11 mouse cellular contexts compared by ENCODE assay signal in the genomic region with DNA sequence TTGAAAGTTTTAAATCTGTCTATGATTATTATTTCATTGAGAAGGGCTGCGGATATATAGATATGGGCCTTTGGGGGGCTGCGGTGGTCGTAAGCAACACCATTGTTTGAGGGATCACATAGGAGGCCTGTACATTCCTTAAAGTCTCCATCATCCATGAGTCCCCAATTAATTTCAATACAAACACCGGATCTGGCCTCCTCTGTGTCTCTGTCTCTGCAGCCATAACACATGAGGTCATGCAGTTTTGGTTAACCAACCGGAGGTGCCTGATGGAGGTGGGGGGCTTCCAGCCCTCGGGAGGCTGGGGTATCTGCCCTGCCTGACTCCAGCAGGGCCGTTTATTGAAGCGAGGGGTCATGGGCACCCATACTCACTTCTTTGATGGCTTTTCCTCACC. TPM values are rescaled to one million over a fixed set of nuclear protein-coding genes. Genes with fewer than 3 reads are reported as not detected.
DNase-seq lines count a peak whose midpoint lies in the region; ATAC-seq lines count a peak whose summit lies in the region.
"Had no signal": no experiment of that assay in that cellular context is flagged by ENCODE, and none has a peak within 500 bp of the region (broad histone marks: within the 10 kb centered on the region; RNA-seq: fewer than 3 reads in every experiment).

No protein-coding gene starts in this region.

- ATAC-seq in heart, embryonic 15.5 days (replicated peaks; ENCODE audit: insufficient number of reproducible peaks, insufficient read depth, low FRiP score, low read depth): no peak; the same call in 1 of the 2 replicates
- no peak for ATAC-seq in neural tube, embryonic 15.5 days (ENCODE audit: low FRiP score)
- ATAC-seq in limb, embryonic 13.5 days (ENCODE audit: low FRiP score, low read depth): peak; percentile 24; the same call in 1 of the 2 replicates
- no peak for ATAC-seq in cerebellum, adult (ENCODE audit: insufficient number of reproducible peaks, low FRiP score, low TSS enrichment)
- ATAC-seq: hindbrain, postnatal 0 days had no signal

- H3K27ac ChIP-seq in heart, embryonic 15.5 days: peak overlapping the region; percentile 80
- H3K27ac ChIP-seq in neural tube, embryonic 15.5 days (replicated peaks): no peak overlapping the region
- peak overlapping the region; percentile 82 for H3K27ac ChIP-seq in limb, embryonic 13.5 days
- H3K27ac ChIP-seq: hindbrain, postnatal 0 days; liver, embryonic 14.5 days had no signal

- no peak for DNase-seq in heart, adult 9 months (ENCODE audit: low spot score in 2 of 2)
- DNase-seq in neural tube, embryonic 10.5 days (ENCODE audit: extremely low spot score, low spot score): peak; percentile 24
- no peak for DNase-seq in adrenal gland, adult (ENCODE audit: inconsistent age in 2 of 2, low spot score in 1 of 2)
- DNase-seq in adrenal gland, postnatal 10 days: no peak
- DNase-seq: right cerebral cortex, postnatal 14 days had no signal

- no peak overlapping the region; the same call in 1 of the 2 replicates for H3K4me2 ChIP-seq in heart, embryonic 15.5 days
- H3K4me2 ChIP-seq in neural tube, embryonic 15.5 days: no peak overlapping the region
- H3K4me2 ChIP-seq in limb, embryonic 13.5 days (replicated peaks): peak overlapping the region; percentile 38

- H3K4me1 ChIP-seq in heart, embryonic 15.5 days (replicated peaks): peaks cover 28% of the 10 kb centered on the region
- H3K4me1 ChIP-seq in neural tube, embryonic 15.5 days: peaks cover 24% of the 10 kb centered on the region
- peaks cover 42% of the 10 kb centered on the region for H3K4me1 ChIP-seq in limb, embryonic 13.5 days

- no peak overlapping the region for H3K9ac ChIP-seq in heart, embryonic 15.5 days
- H3K9ac ChIP-seq in neural tube, embryonic 15.5 days (replicated peaks): no peak overlapping the region
- no peak overlapping the region for H3K9ac ChIP-seq in limb, embryonic 13.5 days
- H3K9ac ChIP-seq: liver, embryonic 14.5 days had no signal

- 58% methylated on average over 8 of the region's 8 CpGs for WGBS in heart, embryonic 15.5 days
- WGBS in neural tube, embryonic 15.5 days: 71% methylated on average over 8 of the region's 8 CpGs
- WGBS in limb, embryonic 13.5 days: 27% methylated on average over 8 of the region's 8 CpGs

- H3K9me3 ChIP-seq in heart, embryonic 15.5 days (replicated peaks): no peaks in the 10 kb centered on the region
- no peaks in the 10 kb centered on the region for H3K9me3 ChIP-seq in neural tube, embryonic 15.5 days (replicated peaks)
- no peaks in the 10 kb centered on the region for H3K9me3 ChIP-seq in limb, embryonic 13.5 days

- H3K4me3 ChIP-seq in heart, embryonic 15.5 days: no peak overlapping the region
- no peak overlapping the region for H3K4me3 ChIP-seq in neural tube, embryonic 15.5 days (replicated peaks)
- H3K4me3 ChIP-seq in limb, embryonic 13.5 days: no peak overlapping the region

- no peaks in the 10 kb centered on the region for H3K27me3 ChIP-seq in heart, embryonic 15.5 days
- peaks cover 3% of the 10 kb centered on the region for H3K27me3 ChIP-seq in neural tube, embryonic 15.5 days (replicated peaks)
- no peaks in the 10 kb centered on the region for H3K27me3 ChIP-seq in limb, embryonic 13.5 days

- no peaks in the 10 kb centered on the region for H3K36me3 ChIP-seq in heart, embryonic 15.5 days
- H3K36me3 ChIP-seq in neural tube, embryonic 15.5 days: no peaks in the 10 kb centered on the region
- no peaks in the 10 kb centered on the region for H3K36me3 ChIP-seq in limb, embryonic 13.5 days

RNA-seq across cellular contexts. Expression of a gene that starts 45.4 kb away (rescaled TPM):
- polyA plus RNA-seq in heart, embryonic 15.5 days (2015; fragmentation: Nextera tagmentation; extraction: Ambion mirVana): 3.5 and 5.8 TPM in 2 replicates
- polyA plus RNA-seq in neural tube, embryonic 15.5 days (2015; fragmentation: Nextera tagmentation; extraction: Ambion mirVana): 25.9 and 29.5 TPM in 2 replicates
- 15.6 and 17.9 TPM in 2 replicates for polyA plus RNA-seq in limb, embryonic 13.5 days (2015; fragmentation: Nextera tagmentation; extraction: Ambion mirVana)
- total RNA-seq in adrenal gland, postnatal 10 days (2021): 1 to 10 TPM; 3.2 to 3.9 TPM
